Mouse (Mus musculus): ENCODE results near the gene Slfn5. TPM values are rescaled to one million over a fixed set of nuclear protein-coding genes. Genes with fewer than 3 reads are reported as not detected.
"Not testable (repeated sequence)": the region's sequence is repeated elsewhere in the genome, so short reads cannot be mapped to it uniquely, and the experiment has no call there.

Slfn5 gene
- polyA plus RNA-seq, 1 experiment from 2014 or later: 1.8 TPM

GRCm38 (mm10) chr11:82910679-82911389, 40.3 kb upstream of the Slfn5 start:
- Histone ChIP-seq H3K4me3 (ENCODE audit: low read depth, low read length) (no peak overlapping the region), H3K4me2 (replicated peaks; ENCODE audit: low read depth, low read length) (no peak overlapping the region), H3K36me3 (ENCODE audit: control insufficient read depth, insufficient read depth, low read length) (no peaks in the 10 kb centered on the region; the same call in none of the 2 replicates), H3K9me3 (ENCODE audit: control insufficient read depth, low read depth, low read length) (no peaks in the 10 kb centered on the region), H3K27ac (ENCODE audit: low read length) (no peak overlapping the region), H3K9ac (replicated peaks; ENCODE audit: low read depth, low read length) (no peak overlapping the region), H3K4me1 (ENCODE audit: control insufficient read depth, insufficient read depth, low read length) (peaks cover 7% of the 10 kb centered on the region; the same call in 1 of the 2 replicates), H3K27me3 (ENCODE audit: control insufficient read depth, insufficient read depth, low read length) (no peaks in the 10 kb centered on the region)
- 65% methylated on average over 11 of the region's 11 CpGs for WGBS
- ATAC-seq (ENCODE audit: insufficient number of reproducible peaks, insufficient read depth, low FRiP score, low read depth): no peak

DNA sequence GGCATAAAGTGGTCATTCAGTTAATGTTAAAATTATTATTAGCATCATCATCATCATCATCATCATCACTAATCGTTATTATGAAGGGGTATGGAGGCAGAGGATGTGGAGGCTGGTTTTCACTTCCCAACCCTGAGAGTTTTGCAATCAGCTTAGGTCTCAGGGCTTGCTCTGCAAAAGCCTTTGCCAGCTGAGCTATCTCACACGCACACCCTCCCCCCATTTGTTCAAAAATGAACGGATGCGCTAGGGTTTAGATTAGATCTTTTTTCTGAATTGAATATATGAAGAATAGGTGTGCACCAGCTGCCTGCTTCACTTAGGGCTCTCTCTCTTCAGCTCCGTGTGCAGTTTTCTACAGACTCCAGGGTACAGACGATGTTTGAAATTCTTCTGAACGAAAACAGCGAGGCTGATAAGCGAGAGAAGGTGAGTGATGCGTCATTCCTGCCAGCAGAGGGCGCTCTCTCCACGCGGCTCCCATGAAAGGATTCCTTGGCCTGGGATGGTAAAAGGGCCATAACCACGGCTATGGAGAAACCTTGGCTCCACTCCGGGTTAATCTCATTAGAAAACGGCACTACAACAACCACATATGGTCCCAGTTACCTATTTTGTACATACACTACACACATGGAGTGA, 36.3 kb upstream of the Slfn5 start:
- WGBS: 9% methylated on average over 16 of the region's 16 CpGs
- H3K4me3 ChIP-seq (ENCODE audit: low read depth, low read length): no peak overlapping the region
- no peak overlapping the region for H3K9ac ChIP-seq (replicated peaks; ENCODE audit: low read depth, low read length)
- H3K36me3 ChIP-seq (ENCODE audit: control insufficient read depth, insufficient read depth, low read length): no peaks in the 10 kb centered on the region
- no peaks in the 10 kb centered on the region for H3K27me3 ChIP-seq (ENCODE audit: control insufficient read depth, insufficient read depth, low read length)
- H3K4me2 ChIP-seq (replicated peaks; ENCODE audit: low read depth, low read length): no peak overlapping the region; the same call in 1 of the 2 replicates
- no peaks in the 10 kb centered on the region for H3K9me3 ChIP-seq (ENCODE audit: control insufficient read depth, low read depth, low read length)
- ATAC-seq (ENCODE audit: insufficient number of reproducible peaks, insufficient read depth, low FRiP score, low read depth): no peak
- no peak overlapping the region for H3K27ac ChIP-seq (ENCODE audit: low read length)
- no peaks in the 10 kb centered on the region for H3K4me1 ChIP-seq (ENCODE audit: control insufficient read depth, insufficient read depth, low read length)

- Histone ChIP-seq H3K4me2 (replicated peaks; ENCODE audit: low read depth, low read length) (no peak overlapping the region), H3K27ac (ENCODE audit: low read length) (no peak overlapping the region), H3K4me1 (ENCODE audit: control insufficient read depth, insufficient read depth, low read length) (no peaks in the 10 kb centered on the region), H3K27me3 (ENCODE audit: control insufficient read depth, insufficient read depth, low read length) (no peaks in the 10 kb centered on the region), H3K9ac (replicated peaks; ENCODE audit: low read depth, low read length) (no peak overlapping the region), H3K4me3 (ENCODE audit: low read depth, low read length) (no peak overlapping the region), H3K36me3 (ENCODE audit: control insufficient read depth, insufficient read depth, low read length) (no peaks in the 10 kb centered on the region), H3K9me3 (ENCODE audit: control insufficient read depth, low read depth, low read length) (no peaks in the 10 kb centered on the region)
- no peak for ATAC-seq (ENCODE audit: insufficient number of reproducible peaks, insufficient read depth, low FRiP score, low read depth)
- 37% methylated on average over 10 of the region's 10 CpGs for WGBS
These were observed 30.4 kb upstream of the Slfn5 start for GRCm38 (mm10) chr11:82920768-82921167.

- ATAC-seq (ENCODE audit: insufficient number of reproducible peaks, insufficient read depth, low FRiP score, low read depth): no peak
- no peaks in the 10 kb centered on the region for H3K27me3 ChIP-seq (ENCODE audit: control insufficient read depth, insufficient read depth, low read length)
- H3K4me3 ChIP-seq (ENCODE audit: low read depth, low read length): no peak overlapping the region
- 68% methylated on average over 4 of the region's 4 CpGs for WGBS
- H3K4me2 ChIP-seq (replicated peaks; ENCODE audit: low read depth, low read length): no peak overlapping the region
- no peaks in the 10 kb centered on the region for H3K9me3 ChIP-seq (ENCODE audit: control insufficient read depth, low read depth, low read length)
- no peak overlapping the region for H3K27ac ChIP-seq (ENCODE audit: low read length)
- no peaks in the 10 kb centered on the region for H3K4me1 ChIP-seq (ENCODE audit: control insufficient read depth, insufficient read depth, low read length)
- no peaks in the 10 kb centered on the region for H3K36me3 ChIP-seq (ENCODE audit: control insufficient read depth, insufficient read depth, low read length)
- H3K9ac ChIP-seq (replicated peaks; ENCODE audit: low read depth, low read length): no peak overlapping the region
These were observed 29.5 kb upstream of the Slfn5 start for GRCm38 (mm10) chr11:82921691-82922090.

GRCm38 (mm10) chr11:82923910-82924309, 27.2 kb upstream of the Slfn5 start:
- not testable (repeated sequence) for H3K4me1 ChIP-seq (ENCODE audit: control insufficient read depth, insufficient read depth, low read length); ATAC-seq (ENCODE audit: insufficient number of reproducible peaks, insufficient read depth, low FRiP score, low read depth); H3K36me3 ChIP-seq (ENCODE audit: control insufficient read depth, insufficient read depth, low read length); H3K9ac ChIP-seq (replicated peaks; ENCODE audit: low read depth, low read length); H3K4me3 ChIP-seq (ENCODE audit: low read depth, low read length); H3K27me3 ChIP-seq (ENCODE audit: control insufficient read depth, insufficient read depth, low read length); H3K9me3 ChIP-seq (ENCODE audit: control insufficient read depth, low read depth, low read length); H3K4me2 ChIP-seq (replicated peaks; ENCODE audit: low read depth, low read length); H3K27ac ChIP-seq (ENCODE audit: low read length)
- WGBS: 71% methylated on average over 6 of the region's 6 CpGs

DNA sequence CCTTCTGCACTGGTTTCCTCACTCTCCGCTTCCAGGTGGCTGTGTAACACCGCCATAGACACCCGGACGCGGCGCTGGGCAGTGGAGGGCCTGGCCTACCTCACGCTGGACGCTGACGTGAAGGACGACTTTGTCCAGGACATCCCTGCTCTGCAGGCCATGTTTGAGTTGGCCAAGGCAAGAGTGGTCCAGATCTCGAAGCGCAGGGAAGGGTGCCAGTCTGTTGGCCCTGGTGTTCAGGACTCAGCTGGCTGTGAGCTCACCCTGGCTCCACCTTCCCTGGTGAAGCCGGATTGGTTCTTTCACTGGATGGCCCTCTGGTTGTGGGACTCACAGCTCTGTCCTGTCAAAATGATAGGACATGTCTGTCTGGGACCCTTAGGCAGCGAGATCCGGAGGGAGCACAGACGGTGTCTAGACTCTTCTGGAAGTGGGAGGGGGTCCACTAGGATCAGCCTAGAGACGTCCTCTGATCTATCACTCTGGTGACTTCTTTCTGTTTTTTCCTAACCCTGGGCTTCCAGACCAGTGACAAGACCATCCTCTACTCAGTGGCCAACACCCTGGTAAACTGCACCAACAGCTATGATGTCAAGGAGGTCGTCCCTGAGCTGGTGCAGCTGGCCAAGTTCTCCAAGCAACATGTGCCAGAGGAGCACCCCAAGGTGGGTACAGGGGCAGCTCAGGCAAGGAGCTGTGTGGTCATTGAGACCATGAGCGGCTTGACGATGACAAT, 22.1 kb upstream of the Slfn5 start:
- 30% methylated on average over 20 of the region's 20 CpGs for WGBS
- Histone ChIP-seq H3K27ac (ENCODE audit: low read length) (no peak overlapping the region), H3K9ac (replicated peaks; ENCODE audit: low read depth, low read length) (no peak overlapping the region), H3K4me1 (ENCODE audit: control insufficient read depth, insufficient read depth, low read length) (no peaks in the 10 kb centered on the region), H3K9me3 (ENCODE audit: control insufficient read depth, low read depth, low read length) (no peaks in the 10 kb centered on the region), H3K4me2 (replicated peaks; ENCODE audit: low read depth, low read length) (no peak overlapping the region), H3K27me3 (ENCODE audit: control insufficient read depth, insufficient read depth, low read length) (peaks cover 24% of the 10 kb centered on the region; the same call in 1 of the 2 replicates), H3K4me3 (ENCODE audit: low read depth, low read length) (no peak overlapping the region), H3K36me3 (ENCODE audit: control insufficient read depth, insufficient read depth, low read length) (no peaks in the 10 kb centered on the region)
- no peak for ATAC-seq (ENCODE audit: insufficient number of reproducible peaks, insufficient read depth, low FRiP score, low read depth)

DNA sequence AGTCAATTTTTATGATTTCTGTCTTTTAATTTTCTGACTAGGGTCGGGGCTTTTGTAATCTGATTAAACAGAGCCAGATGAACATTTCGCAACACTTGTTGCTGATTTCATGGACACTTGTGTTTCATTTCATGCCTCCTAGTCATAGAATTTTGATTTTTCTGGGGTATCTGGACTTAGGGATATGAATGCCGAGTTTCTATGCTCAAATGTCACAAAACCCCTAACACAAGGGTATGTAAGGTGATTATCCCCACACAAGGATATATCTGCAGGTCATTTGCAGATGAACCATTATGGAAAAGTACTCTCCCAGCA, 21.6 kb upstream of the Slfn5 start:
- no peak overlapping the region for H3K9ac ChIP-seq (replicated peaks; ENCODE audit: low read depth, low read length)
- H3K27me3 ChIP-seq (ENCODE audit: control insufficient read depth, insufficient read depth, low read length): peaks cover 30% of the 10 kb centered on the region
- no peaks in the 10 kb centered on the region for H3K36me3 ChIP-seq (ENCODE audit: control insufficient read depth, insufficient read depth, low read length)
- no peaks in the 10 kb centered on the region for H3K9me3 ChIP-seq (ENCODE audit: control insufficient read depth, low read depth, low read length)
- no peaks in the 10 kb centered on the region for H3K4me1 ChIP-seq (ENCODE audit: control insufficient read depth, insufficient read depth, low read length)
- no peak overlapping the region for H3K27ac ChIP-seq (ENCODE audit: low read length)
- ATAC-seq (ENCODE audit: insufficient number of reproducible peaks, insufficient read depth, low FRiP score, low read depth): no peak
- 47% methylated on average over 3 of the region's 3 CpGs for WGBS
- no peak overlapping the region for H3K4me3 ChIP-seq (ENCODE audit: low read depth, low read length)
- no peak overlapping the region for H3K4me2 ChIP-seq (replicated peaks; ENCODE audit: low read depth, low read length)

GRCm38 (mm10) chr11:82930391-82930955, 20.7 kb upstream of the Slfn5 start:
- not testable (repeated sequence) for H3K36me3 ChIP-seq (ENCODE audit: control insufficient read depth, insufficient read depth, low read length); ATAC-seq (ENCODE audit: insufficient number of reproducible peaks, insufficient read depth, low FRiP score, low read depth); H3K27ac ChIP-seq (ENCODE audit: low read length); H3K9ac ChIP-seq (replicated peaks; ENCODE audit: low read depth, low read length); H3K4me1 ChIP-seq (ENCODE audit: control insufficient read depth, insufficient read depth, low read length); H3K9me3 ChIP-seq (ENCODE audit: control insufficient read depth, low read depth, low read length)
- Histone ChIP-seq H3K4me3 (ENCODE audit: low read depth, low read length) (peak overlapping the region; percentile 43), H3K4me2 (replicated peaks; ENCODE audit: low read depth, low read length) (peak overlapping the region; percentile 91), H3K27me3 (ENCODE audit: control insufficient read depth, insufficient read depth, low read length) (peaks cover 34% of the 10 kb centered on the region)
- WGBS: 1% methylated on average over 71 of the region's 85 CpGs

Measured in stomach, embryonic 14.5 days (tissue).